Comparison of ENCODE assay signal across 34 mouse cellular contexts in the genomic region with DNA sequence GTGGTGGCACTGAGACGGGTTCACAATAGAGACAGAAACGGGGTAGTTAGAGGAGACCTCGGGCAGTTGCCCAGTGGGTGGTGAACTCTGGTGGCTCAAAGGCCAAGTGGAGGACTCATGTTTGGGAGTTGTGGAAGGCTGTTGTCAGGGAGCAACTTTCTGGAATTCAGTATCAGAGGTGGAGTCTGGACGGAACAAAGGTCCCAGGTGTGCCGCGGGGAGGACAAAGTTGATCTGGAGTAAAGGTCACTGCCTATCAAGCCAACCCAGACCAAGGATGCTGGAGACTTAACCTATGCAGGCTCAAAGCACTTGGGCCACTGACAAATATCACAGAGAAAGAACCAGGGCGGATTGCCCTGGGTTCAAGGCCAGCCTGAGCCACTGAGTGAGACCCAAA. TPM values are rescaled to one million over a fixed set of nuclear protein-coding genes. Genes with fewer than 3 reads are reported as not detected.
A peak's percentile ranks its signal among the peaks of the same experiment; 100 is the strongest.
DNase-seq lines count a peak whose midpoint lies in the region; ATAC-seq and TF ChIP-seq lines count a peak whose summit lies in the region.
"Had no signal": no experiment of that assay in that cellular context is flagged by ENCODE, and none has a peak within 500 bp of the region (broad histone marks: within the 10 kb centered on the region; RNA-seq: fewer than 3 reads in every experiment).

No protein-coding gene starts in this region.

- H3K9me3 ChIP-seq in liver, embryonic 12.5 days (replicated peaks): no peaks in the 10 kb centered on the region
- no peaks in the 10 kb centered on the region for H3K9me3 ChIP-seq in intestine, embryonic 15.5 days
- H3K9me3 ChIP-seq in hindbrain, embryonic 14.5 days (ENCODE audit: control insufficient read depth, low read length): no peaks in the 10 kb centered on the region
- H3K9me3 ChIP-seq: forebrain, embryonic 10.5 days; forebrain, embryonic 13.5 days; heart, embryonic 12.5 days; heart, embryonic 15.5 days had no signal

- intact Hi-C loops in heart, postnatal 25 days (cut with DNase I): no loop called here

- DNase-seq in heart, adult 11 months: peak; percentile 65
- no peak for DNase-seq in heart, postnatal 25 days (ENCODE audit: low spot score)
- peak; percentile 93 for DNase-seq in liver, adult 2 months (ENCODE audit: extremely low read depth, low read depth, low spot score)
- no peak for DNase-seq in hindbrain, embryonic 14.5 days (ENCODE audit: low spot score)
- DNase-seq: adrenal gland, adult 8-10 months; adrenal gland, postnatal 25 days; cerebellum, adult 11-12 months; cerebellum, adult 8-10 months; cerebellum, postnatal 10 days; cerebellum, postnatal 36 days; gastrocnemius, adult 2 months; gastrocnemius, postnatal 14 days; heart, adult 18-20 months; heart, postnatal 10 days; heart, postnatal 4 days had no signal

- no peak overlapping the region for H3K4me2 ChIP-seq in liver, embryonic 12.5 days
- no peak overlapping the region for H3K4me2 ChIP-seq in intestine, embryonic 15.5 days (replicated peaks)
- H3K4me2 ChIP-seq in hindbrain, embryonic 14.5 days (replicated peaks): no peak overlapping the region
- H3K4me2 ChIP-seq: forebrain, embryonic 13.5 days; heart, embryonic 12.5 days; heart, embryonic 15.5 days had no signal

- no peaks in the 10 kb centered on the region for H3K36me3 ChIP-seq in liver, adult 2 months (ENCODE audit: control insufficient read depth, insufficient read depth, low read length)
- no peaks in the 10 kb centered on the region for H3K36me3 ChIP-seq in liver, embryonic 12.5 days
- H3K36me3 ChIP-seq in intestine, embryonic 15.5 days: no peaks in the 10 kb centered on the region
- no peaks in the 10 kb centered on the region for H3K36me3 ChIP-seq in small intestine, adult 2 months (ENCODE audit: control insufficient read depth, insufficient read depth, low read length)
- no peaks in the 10 kb centered on the region for H3K36me3 ChIP-seq in hindbrain, embryonic 14.5 days (replicated peaks; ENCODE audit: control insufficient read depth, insufficient read depth)
- H3K36me3 ChIP-seq: forebrain, embryonic 10.5 days; heart, embryonic 12.5 days; heart, embryonic 15.5 days had no signal

- H3K4me1 ChIP-seq in liver, adult 2 months (ENCODE audit: control insufficient read depth, insufficient read depth, low read length): peaks cover 2% of the 10 kb centered on the region; the same call in 1 of the 2 replicates
- no peaks in the 10 kb centered on the region for H3K4me1 ChIP-seq in liver, embryonic 12.5 days
- no peaks in the 10 kb centered on the region for H3K4me1 ChIP-seq in intestine, embryonic 15.5 days (replicated peaks)
- peaks cover 19% of the 10 kb centered on the region; the same call in 1 of the 2 replicates for H3K4me1 ChIP-seq in small intestine, adult 2 months (ENCODE audit: control insufficient read depth, insufficient read depth, insufficient read length, low read length)
- no peaks in the 10 kb centered on the region for H3K4me1 ChIP-seq in hindbrain, embryonic 14.5 days (replicated peaks; ENCODE audit: control insufficient read depth, insufficient read depth, low read length)
- H3K4me1 ChIP-seq: forebrain, embryonic 10.5 days; forebrain, embryonic 13.5 days; heart, embryonic 12.5 days; heart, embryonic 15.5 days had no signal

- TF ChIP-seq POLR2A in liver, adult 2 months (IDR thresholded peaks at IDR 0.05; ENCODE audit: extremely low read depth, insufficient read depth, low read length): no peak
- TF ChIP-seq POLR2A in small intestine, adult 2 months (IDR thresholded peaks at IDR 0.05; ENCODE audit: low read depth, low read length): no peak

- peak overlapping the region; percentile 23 for H3K27ac ChIP-seq in liver, adult 2 months (replicated peaks; ENCODE audit: insufficient read depth, low read depth, low read length)
- no peak overlapping the region for H3K27ac ChIP-seq in liver, embryonic 12.5 days
- no peak overlapping the region for H3K27ac ChIP-seq in intestine, embryonic 15.5 days
- H3K27ac ChIP-seq in small intestine, adult 2 months (ENCODE audit: insufficient read depth, low read depth, low read length): peak overlapping the region; percentile 87
- H3K27ac ChIP-seq in hindbrain, embryonic 14.5 days: no peak overlapping the region
- H3K27ac ChIP-seq: forebrain, embryonic 10.5 days; forebrain, embryonic 13.5 days; gastrocnemius, adult 2 months; heart, embryonic 15.5 days had no signal

- H3K27me3 ChIP-seq in liver, adult 2 months (ENCODE audit: control insufficient read depth, insufficient read depth, low read length): no peaks in the 10 kb centered on the region
- no peaks in the 10 kb centered on the region for H3K27me3 ChIP-seq in liver, embryonic 12.5 days (replicated peaks)
- no peaks in the 10 kb centered on the region for H3K27me3 ChIP-seq in intestine, embryonic 15.5 days (replicated peaks)
- no peaks in the 10 kb centered on the region for H3K27me3 ChIP-seq in small intestine, adult 2 months (ENCODE audit: control insufficient read depth, insufficient read depth, low read length)
- no peaks in the 10 kb centered on the region for H3K27me3 ChIP-seq in hindbrain, embryonic 14.5 days (ENCODE audit: control insufficient read depth, insufficient read depth, low read length)
- H3K27me3 ChIP-seq: forebrain, embryonic 13.5 days; heart, embryonic 12.5 days; heart, embryonic 15.5 days had no signal

- H3K79me2 ChIP-seq in liver, adult 2 months (ENCODE audit: control insufficient read depth, insufficient read depth, low read length): no peaks in the 10 kb centered on the region

- no peak for TF ChIP-seq CTCF in liver, adult 2 months (IDR thresholded peaks at IDR 0.05; ENCODE audit: low read depth, low read length)
- TF ChIP-seq CTCF in small intestine, adult 2 months (IDR thresholded peaks at IDR 0.05; ENCODE audit: extremely low read depth, insufficient read length, insufficient replicate concordance, low read depth, low read length): no peak

- H3K9ac ChIP-seq in liver, adult 2 months (ENCODE audit: low read depth, low read length): no peak overlapping the region
- H3K9ac ChIP-seq in liver, embryonic 12.5 days: no peak overlapping the region
- H3K9ac ChIP-seq in intestine, embryonic 15.5 days: no peak overlapping the region
- no peak overlapping the region for H3K9ac ChIP-seq in hindbrain, embryonic 14.5 days
- H3K9ac ChIP-seq: forebrain, embryonic 13.5 days; heart, embryonic 12.5 days; heart, embryonic 15.5 days had no signal

- no peak overlapping the region for H3K4me3 ChIP-seq in liver, adult 2 months (ENCODE audit: insufficient read depth, low read depth, low read length)
- H3K4me3 ChIP-seq in liver, embryonic 12.5 days: no peak overlapping the region
- no peak overlapping the region for H3K4me3 ChIP-seq in intestine, embryonic 15.5 days (replicated peaks)
- no peak overlapping the region for H3K4me3 ChIP-seq in small intestine, adult 2 months (ENCODE audit: low read depth, low read length)
- no peak overlapping the region for H3K4me3 ChIP-seq in hindbrain, embryonic 14.5 days (replicated peaks; ENCODE audit: low read length)
- H3K4me3 ChIP-seq: forebrain, embryonic 10.5 days; forebrain, embryonic 13.5 days; gastrocnemius, adult 2 months; heart, embryonic 12.5 days; heart, embryonic 15.5 days had no signal

- ATAC-seq in liver, embryonic 12.5 days: no peak
- peak; percentile 75 for ATAC-seq in intestine, embryonic 15.5 days
- no peak for ATAC-seq in frontal cortex, adult (ENCODE audit: low TSS enrichment)
- no peak for ATAC-seq in hindbrain, embryonic 14.5 days (ENCODE audit: low FRiP score)
- ATAC-seq: activated CD4-positive, CD25-positive, alpha-beta regulatory T cell, adult 4 months; forebrain, embryonic 13.5 days; forebrain, embryonic 16.5 days; hindbrain, embryonic 16.5 days had no signal

- WGBS in liver, adult 2 months: 32% methylated on average over 7 of the region's 7 CpGs
- WGBS in liver, embryonic 12.5 days (ENCODE audit: insufficient replicate concordance): 81% methylated on average over 7 of the region's 7 CpGs
- WGBS in intestine, embryonic 15.5 days: 82% methylated on average over 7 of the region's 7 CpGs
- WGBS in small intestine, adult 2 months: 38% methylated on average over 7 of the region's 7 CpGs
- 90% methylated on average over 7 of the region's 7 CpGs for WGBS in hindbrain, embryonic 14.5 days

RNA-seq across cellular contexts. Expression of a gene that starts 5.5 kb away (rescaled TPM):
- not detected for total RNA-seq in heart, postnatal 25 days (2021)
- total RNA-seq in liver, adult 2 months (2014; rRNA removed): not detected in 2 replicates
- not detected in 2 replicates for polyA plus RNA-seq in liver, adult 2 months (2012; rRNA removed)
- not detected in 2 replicates for polyA plus RNA-seq in liver, embryonic 12.5 days (2016; fragmentation: Nextera tagmentation; extraction: Ambion mirVana)
- not detected in 2 replicates for polyA plus RNA-seq in intestine, embryonic 15.5 days (2015; fragmentation: Nextera tagmentation; extraction: Ambion mirVana)
- polyA plus RNA-seq in small intestine, adult 2 months (2012; rRNA removed): not detected in 2 replicates
- polyA plus RNA-seq in hindbrain, embryonic 14.5 days (2014; fragmentation: Nextera tagmentation; extraction: Ambion mirVana): not detected in 2 replicates
- total RNA-seq: adrenal gland, adult 8-10 months; adrenal gland, postnatal 25 days; ES-E14; gastrocnemius, adult 2 months; gastrocnemius, postnatal 14 days; gastrocnemius, postnatal 4 days; heart, adult 18-20 months; heart, postnatal 10 days; heart, postnatal 4 days had no signal
- polyA plus RNA-seq: activated CD4-positive, CD25-positive, alpha-beta regulatory T cell, adult 4 months; brain, embryonic 14.5 days; cortical plate, adult 2 months; embryonic facial prominence, embryonic 11.5 days; embryonic facial prominence, embryonic 14.5 days; forebrain, embryonic 10.5 days; forebrain, embryonic 13.5 days; forebrain, embryonic 16.5 days; frontal cortex, adult 2 months; heart, embryonic 12.5 days; heart, embryonic 15.5 days; hindbrain, embryonic 11.5 days; hindbrain, embryonic 16.5 days had no signal

RNA-seq across cellular contexts. Expression of a gene that starts 48.4 kb away (rescaled TPM):
- total RNA-seq in heart, postnatal 25 days (2021): not detected
- total RNA-seq in liver, adult 2 months (2014; rRNA removed): not detected in 2 replicates
- polyA plus RNA-seq in liver, adult 2 months (2012; rRNA removed): not detected in 2 replicates
- not detected in 2 replicates for polyA plus RNA-seq in liver, embryonic 12.5 days (2016; fragmentation: Nextera tagmentation; extraction: Ambion mirVana)
- polyA plus RNA-seq in intestine, embryonic 15.5 days (2015; fragmentation: Nextera tagmentation; extraction: Ambion mirVana): not detected in 2 replicates
- polyA plus RNA-seq in small intestine, adult 2 months (2012; rRNA removed): not detected in 2 replicates
- not detected in 2 replicates for polyA plus RNA-seq in hindbrain, embryonic 14.5 days (2014; fragmentation: Nextera tagmentation; extraction: Ambion mirVana)
- total RNA-seq: adrenal gland, adult 8-10 months; adrenal gland, postnatal 25 days; gastrocnemius, adult 2 months; gastrocnemius, postnatal 4 days; heart, adult 18-20 months; heart, postnatal 10 days; heart, postnatal 4 days had no signal
- polyA plus RNA-seq: activated CD4-positive, CD25-positive, alpha-beta regulatory T cell, adult 4 months; brain, embryonic 14.5 days; cortical plate, adult 2 months; embryonic facial prominence, embryonic 11.5 days; embryonic facial prominence, embryonic 14.5 days; forebrain, embryonic 10.5 days; forebrain, embryonic 13.5 days; forebrain, embryonic 16.5 days; frontal cortex, adult 2 months; heart, embryonic 12.5 days; heart, embryonic 15.5 days; hindbrain, embryonic 11.5 days; hindbrain, embryonic 16.5 days had no signal

Comparison
In these comparisons a context has a peak if more than half of its experiments do, and no peak if none do; other contexts are left out.
1. DNase-seq: peak in heart, adult 11 months (single experiment) and liver, adult 2 months (single experiment); none in heart, postnatal 25 days (single experiment) and hindbrain, embryonic 14.5 days (single experiment).
2. H3K27ac ChIP-seq: peak in liver, adult 2 months (single experiment) and small intestine, adult 2 months (single experiment); none in liver, embryonic 12.5 days (single experiment), intestine, embryonic 15.5 days (single experiment) and hindbrain, embryonic 14.5 days (single experiment).